Mouse (Mus musculus): ENCODE measurements around the gene 1700122O11Rik. TPM values are rescaled to one million over a fixed set of nuclear protein-coding genes. Genes with fewer than 3 reads are reported as not detected.

Gene 1700122O11Rik
- under 1 TPM in 1 of 2 experiments, not detected in 1; 0.56 TPM for total RNA-seq (2021)
- long read RNA-seq, experiment 1 = 0 reads
- long read RNA-seq, experiment 2 = 0 reads

DNA sequence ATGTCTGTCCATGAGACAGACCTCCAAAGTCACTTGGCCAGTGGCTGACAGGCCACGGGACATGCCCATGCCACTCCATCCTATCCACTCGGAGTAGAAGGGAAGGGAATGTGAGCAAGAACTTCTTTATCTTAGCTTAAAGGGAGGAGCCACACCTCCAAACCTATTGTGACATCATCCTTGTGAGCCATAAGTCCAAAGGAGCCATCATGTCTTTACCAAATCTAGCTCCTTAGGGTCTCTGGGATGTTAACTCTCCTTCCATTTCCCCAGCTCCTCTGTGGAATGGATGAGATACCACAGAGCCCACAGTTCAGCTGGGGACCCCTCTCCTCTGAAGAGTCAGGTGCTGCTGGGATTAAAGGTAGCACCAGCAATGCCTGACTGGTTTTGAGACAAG is at the start of gene 1700122O11Rik:
Gene 1700122O11Rik (minus strand): TSS at position 101 of the 400 bp plus-strand sequence.
- DNase-seq (ENCODE audit: low spot score in 2 of 2) = no peak

DNA sequence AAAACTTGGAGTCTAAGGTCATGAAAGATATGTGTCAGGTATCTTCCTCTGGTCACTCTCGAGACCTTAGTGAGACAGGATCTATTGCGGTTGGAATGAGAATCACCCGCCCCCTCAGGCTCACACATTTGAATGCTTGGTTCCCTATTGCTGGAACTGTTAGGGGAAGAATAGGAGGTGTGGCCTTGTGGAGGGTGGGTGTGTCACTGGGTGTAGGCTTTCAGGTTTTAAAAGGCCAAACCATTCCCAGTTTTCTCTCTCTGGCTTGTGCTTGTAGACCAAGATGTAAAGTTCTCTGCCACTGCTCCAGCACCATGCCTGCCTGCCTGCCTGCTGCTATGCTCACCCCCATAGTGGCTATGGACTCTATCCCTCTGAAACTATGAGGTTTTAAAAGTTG is 42.5 kb upstream of the 1700122O11Rik start:
- DNase-seq (ENCODE audit: low spot score in 2 of 2) = no peak

GRCm38 (mm10) chr17:48067729-48068128 is 29.6 kb upstream of the 1700122O11Rik start:
- no peak for DNase-seq (ENCODE audit: low spot score in 2 of 2)

DNA sequence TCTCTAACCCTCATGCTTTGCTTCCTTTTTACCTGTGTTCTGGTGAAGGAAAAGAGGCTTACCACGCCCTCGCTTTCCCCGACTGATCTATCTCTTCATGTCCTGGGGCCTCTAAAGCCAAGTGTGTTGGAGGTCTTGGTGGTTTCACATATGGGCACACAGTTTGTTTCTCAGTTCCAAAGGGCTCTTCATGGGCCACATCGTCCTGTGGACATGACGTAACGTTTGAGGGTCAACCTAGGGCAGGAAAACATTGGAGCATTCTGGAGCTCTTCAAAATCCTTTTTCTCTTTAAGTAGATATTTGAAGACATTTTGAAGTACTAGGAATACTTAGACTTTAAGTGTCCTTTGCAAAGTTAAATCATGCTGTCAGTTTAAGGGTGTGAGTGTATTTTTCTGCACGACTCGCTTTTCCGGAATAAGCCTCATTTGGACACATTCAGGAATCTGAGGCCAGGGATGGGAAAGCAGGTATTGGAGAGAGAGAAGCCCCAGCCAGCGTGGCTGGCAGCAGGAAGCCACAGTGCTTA is 29.1 kb upstream of the 1700122O11Rik start:
- DNase-seq (ENCODE audit: low spot score in 2 of 2) = no peak

- no peak for DNase-seq (ENCODE audit: low spot score in 2 of 2)
These were observed 27.0 kb upstream of the 1700122O11Rik start for GRCm38 (mm10) chr17:48065081-48065501.

GRCm38 (mm10) chr17:48064196-48064843 is 26.2 kb upstream of the 1700122O11Rik start:
- no peak for DNase-seq (ENCODE audit: low spot score in 2 of 2)

DNA sequence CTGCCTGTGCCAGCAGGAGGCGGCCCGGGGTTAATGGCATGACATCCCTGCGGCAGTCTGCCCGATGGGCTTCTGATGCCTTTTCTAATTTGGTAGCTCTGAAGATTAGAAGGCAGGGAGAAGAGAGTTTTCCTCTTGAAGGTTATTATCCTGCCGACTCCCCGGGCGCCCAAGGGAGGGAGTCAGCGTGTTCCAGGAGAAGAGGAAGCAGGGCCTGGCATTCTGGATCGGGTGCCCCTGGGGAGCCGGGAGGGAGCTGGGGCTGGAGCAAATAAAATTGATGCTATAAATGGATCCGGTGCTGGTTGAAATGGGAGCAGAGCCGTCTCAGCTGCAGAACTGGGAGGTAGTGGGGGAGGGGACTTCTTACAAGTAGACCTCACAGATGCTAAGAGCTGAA is 19.3 kb upstream of the 1700122O11Rik start:
- DNase-seq (ENCODE audit: low spot score in 2 of 2) = no peak

- DNase-seq (ENCODE audit: low spot score in 2 of 2) = no peak
These were observed 17.2 kb upstream of the 1700122O11Rik start for GRCm38 (mm10) chr17:48055076-48055816.

GRCm38 (mm10) chr17:48053646-48054045 is 15.6 kb upstream of the 1700122O11Rik start:
- no peak for DNase-seq (ENCODE audit: low spot score in 2 of 2)

- no peak for DNase-seq (ENCODE audit: low spot score in 2 of 2)
These were observed 14.4 kb upstream of the 1700122O11Rik start for GRCm38 (mm10) chr17:48052338-48053067.

- no peak for DNase-seq (ENCODE audit: low spot score in 2 of 2)
These were observed 13.7 kb upstream of the 1700122O11Rik start for GRCm38 (mm10) chr17:48051638-48052337.

DNA sequence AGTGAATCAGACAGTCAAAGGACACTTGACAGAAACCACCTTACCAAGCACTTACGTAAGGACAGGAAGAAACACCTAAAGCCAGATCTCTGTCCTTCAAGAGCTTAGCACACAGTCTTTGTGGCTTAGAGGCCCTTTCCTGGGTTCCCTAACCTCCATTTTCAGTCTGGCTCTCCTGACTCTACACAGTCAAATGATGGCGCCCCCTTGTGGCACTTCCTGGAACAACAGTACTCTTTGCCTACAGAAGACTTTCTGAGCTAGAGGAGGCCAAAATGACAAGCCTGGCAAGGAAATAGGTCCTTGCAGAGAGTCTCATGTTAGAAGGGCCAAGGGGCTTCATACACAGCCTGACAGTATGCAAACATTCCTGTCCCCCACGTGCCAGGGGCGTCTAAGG is 7.5 kb upstream of the 1700122O11Rik start:
- peak; percentile 56 to 63 for DNase-seq (ENCODE audit: low spot score in 2 of 2)

DNA sequence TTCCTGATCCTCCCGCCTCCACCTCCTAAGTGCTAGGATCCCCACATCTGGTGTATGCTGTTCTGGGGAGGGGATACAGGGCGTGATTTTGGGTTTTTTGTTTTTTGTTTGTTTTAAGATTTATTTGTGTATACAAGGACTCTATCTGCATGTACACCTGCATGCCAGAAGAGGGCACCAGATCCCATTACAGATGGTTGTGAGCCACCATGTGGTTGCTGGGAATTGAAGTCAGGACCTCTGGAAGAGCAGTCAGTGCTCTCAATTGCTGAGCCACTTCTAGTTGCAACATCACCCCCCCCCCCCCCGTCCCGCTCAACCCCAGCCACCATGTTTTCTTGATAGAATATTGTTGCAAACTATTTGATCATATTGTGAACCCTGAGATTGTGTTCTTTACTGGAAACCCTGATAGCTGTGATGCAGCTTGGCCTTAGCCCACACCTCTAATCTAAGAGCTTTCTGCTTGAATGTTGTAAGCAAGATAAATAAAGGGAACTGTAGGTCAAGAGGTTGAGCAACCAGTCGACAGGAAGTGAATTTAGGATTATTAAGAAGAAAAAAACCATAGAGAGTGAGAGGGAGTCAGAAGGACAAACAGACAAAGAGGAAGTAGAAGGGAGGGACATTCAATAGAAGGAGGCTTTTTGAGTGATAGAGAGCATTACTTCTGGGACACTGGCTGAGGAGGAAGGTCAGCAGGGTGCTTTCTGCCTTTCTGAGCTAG is 5.2 kb upstream of the 1700122O11Rik start:
- no peak for DNase-seq (ENCODE audit: low spot score in 2 of 2)

DNA sequence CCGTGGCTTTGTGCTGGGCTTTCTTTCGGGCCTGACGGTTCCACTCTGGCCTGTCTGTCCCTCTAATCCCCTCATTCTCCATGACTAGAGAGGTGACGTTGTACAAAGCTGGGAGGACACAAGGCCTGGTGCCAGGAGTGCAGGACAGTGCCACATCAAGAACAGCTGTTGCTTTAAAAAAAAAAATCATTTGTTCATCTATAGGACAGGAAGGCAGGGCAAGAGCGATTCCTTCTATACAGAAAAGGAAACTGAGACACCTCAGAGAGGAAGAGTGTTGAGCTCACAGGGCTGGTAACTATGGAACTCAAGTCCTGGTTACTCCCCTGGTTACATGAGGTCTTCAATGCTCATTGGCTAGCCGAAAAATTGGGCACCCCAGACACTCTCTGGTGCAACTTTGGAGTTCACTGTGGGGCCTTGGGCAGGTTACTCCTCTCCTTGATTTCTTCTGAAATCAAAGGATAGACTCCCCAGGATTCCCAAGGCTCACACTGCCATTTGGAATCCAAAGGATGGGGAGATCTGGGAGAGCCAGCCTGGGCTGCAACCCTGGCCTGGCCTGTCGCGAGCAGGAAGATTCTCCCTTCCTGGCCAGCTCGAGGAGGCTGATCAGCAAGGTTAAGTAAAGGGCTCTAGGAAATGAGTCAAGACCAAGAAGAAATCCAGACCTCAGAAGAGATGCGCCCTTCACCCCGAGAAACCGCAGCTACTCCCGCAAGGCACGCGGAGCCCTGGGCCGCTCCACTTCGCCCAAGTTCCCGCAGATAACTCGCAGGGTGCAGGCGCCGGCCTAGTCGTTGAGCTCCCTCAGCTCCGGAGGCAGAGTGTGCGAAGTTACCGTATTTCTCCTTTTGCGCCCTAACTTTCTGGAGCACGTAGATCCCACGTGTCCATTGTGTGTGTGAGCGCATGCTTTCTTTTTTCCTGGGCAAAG is 3.5 kb upstream of the 1700122O11Rik start:
- peak in 1 of 2 experiments; percentile 25 for DNase-seq (ENCODE audit: low spot score in 2 of 2)

- DNase-seq (ENCODE audit: low spot score in 2 of 2) = peak; percentile 21 to 64
These were observed 1.3 kb upstream of the 1700122O11Rik start for GRCm38 (mm10) chr17:48039232-48039866.

- no peak for DNase-seq (ENCODE audit: low spot score in 2 of 2)
These were observed 1.2 kb downstream of the 1700122O11Rik start for GRCm38 (mm10) chr17:48036921-48037320.

DNA sequence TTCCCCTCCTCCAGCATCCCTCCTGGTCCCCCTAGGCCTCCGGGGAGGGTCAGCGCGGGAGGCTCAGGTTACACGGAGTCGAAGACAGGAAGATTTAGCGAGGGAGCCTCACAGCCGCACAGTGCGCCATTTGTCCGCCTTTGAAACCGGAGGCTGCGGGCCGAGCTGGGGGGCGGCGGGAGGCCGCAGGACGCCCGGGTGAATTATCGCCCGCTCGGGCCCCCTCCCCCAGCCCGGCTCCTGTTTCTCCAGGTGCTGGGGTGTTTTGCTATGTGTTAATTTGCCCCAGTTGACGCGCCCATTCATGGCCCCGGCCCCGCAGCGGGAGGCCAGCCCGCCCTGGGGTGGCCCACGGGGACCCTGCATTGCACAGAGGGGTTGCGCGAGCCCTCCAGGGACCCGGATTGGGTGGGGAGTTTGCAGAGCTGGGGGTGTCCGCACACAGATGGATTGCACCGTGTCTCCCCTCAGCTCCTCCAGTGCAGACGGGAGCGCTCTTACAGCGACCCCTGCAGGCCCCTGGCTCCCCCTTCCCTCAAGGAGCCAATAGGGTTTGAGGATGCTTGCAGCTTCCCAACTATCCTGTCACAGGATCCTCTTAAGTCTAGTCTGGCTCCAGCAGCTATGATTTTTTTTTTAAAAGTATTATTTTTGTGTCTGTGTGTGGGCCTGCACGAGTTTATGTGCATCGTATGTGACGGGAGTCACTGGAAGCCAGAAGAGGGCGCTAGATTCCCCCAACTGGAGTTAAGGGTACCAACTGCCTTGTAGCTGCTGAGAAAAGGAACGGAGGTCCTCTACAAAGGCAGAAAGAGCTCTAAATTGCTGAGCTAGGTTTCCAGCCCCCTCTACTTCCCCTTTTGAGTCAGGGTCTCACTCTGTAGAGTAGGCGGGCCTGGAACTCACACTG is 6.3 kb downstream of the 1700122O11Rik start:
- DNase-seq (ENCODE audit: low spot score in 2 of 2) = no peak

- DNase-seq (ENCODE audit: low spot score in 2 of 2) = no peak
These were observed 8.9 kb downstream of the 1700122O11Rik start for GRCm38 (mm10) chr17:48029241-48029640.

All from adrenal gland, postnatal 4 days (tissue).